Mouse (Mus musculus) MEL-GATA-1-ER (cell line): ENCODE results near the gene Sec14l2.

Source experiments
- DNase-seq: peaks from one replicate; pipeline ENCODE4 v3.0.0-alpha.2; 2012; ENCODE audit warnings: low read depth; ENCODE audit errors: extremely low read depth

Sec14l2 gene

GRCm38 (mm10) chr11:4122742-4123579 is at the start of gene Sec14l2:
Gene Sec14l2, minus strand, starts transcription at chr11:4123415.
- DNase-seq, result peak; percentile 83

DNA sequence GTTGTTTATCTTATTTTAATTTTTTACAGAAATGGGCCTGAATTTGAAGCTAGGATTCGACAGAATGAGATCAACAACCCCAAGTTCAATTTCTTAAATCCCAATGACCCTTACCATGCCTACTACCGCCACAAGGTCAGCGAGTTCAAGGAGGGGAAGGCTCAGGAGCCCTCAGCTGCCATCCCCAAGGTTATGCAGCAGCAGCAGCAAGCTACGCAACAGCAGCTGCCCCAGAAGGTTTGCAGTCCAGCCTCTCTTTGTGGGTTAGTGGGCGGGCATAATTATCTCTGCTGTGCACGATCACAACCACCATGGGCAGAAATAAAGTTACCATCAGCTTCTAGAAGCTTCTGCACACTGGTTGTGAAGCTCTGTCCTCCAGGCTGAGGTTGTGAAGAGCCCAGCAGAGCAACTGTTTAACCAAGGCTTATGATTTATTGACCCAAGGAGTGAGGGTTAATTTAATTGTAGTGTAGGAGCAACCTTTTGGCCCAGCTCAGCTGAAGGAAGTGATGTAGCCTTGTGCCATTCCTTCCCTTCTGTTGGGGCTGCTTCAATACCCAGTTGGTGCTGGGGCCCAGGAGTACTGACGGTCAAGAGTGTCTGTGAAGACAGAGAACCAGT is 43.4 kb upstream of the Sec14l2 start:
- no peak for DNase-seq

DNA sequence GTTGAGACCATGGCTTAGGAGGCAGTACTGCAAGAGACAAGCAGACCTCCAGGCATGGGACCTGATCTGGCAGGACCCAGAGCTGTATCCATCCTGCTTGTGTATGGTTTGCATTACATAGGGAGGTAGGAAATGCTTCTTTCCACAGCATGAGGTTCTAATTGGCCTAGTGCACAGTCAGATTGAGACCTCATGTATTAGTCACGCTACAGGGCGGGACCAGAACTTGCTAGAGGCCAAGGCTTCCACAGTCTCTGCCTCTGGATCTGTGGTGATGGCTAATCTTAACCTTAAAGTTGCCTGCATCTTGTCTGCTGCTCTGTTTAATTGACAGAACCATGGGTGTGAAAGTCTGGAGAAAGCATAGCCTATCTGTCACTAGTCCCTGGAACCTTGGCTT is 41.5 kb upstream of the Sec14l2 start:
- DNase-seq, result no peak

GRCm38 (mm10) chr11:4160758-4161480 is 37.7 kb upstream of the Sec14l2 start:
- DNase-seq, result peak; percentile 19

GRCm38 (mm10) chr11:4159808-4160708 is 36.8 kb upstream of the Sec14l2 start, which contains the start of the genes Ccdc157 and Sf3a1:
Gene Ccdc157, minus strand, starts transcription at chr11:4160293.
Gene Sf3a1, plus strand, starts transcription at chr11:4160350.
- DNase-seq, result peak; percentile 82

DNA sequence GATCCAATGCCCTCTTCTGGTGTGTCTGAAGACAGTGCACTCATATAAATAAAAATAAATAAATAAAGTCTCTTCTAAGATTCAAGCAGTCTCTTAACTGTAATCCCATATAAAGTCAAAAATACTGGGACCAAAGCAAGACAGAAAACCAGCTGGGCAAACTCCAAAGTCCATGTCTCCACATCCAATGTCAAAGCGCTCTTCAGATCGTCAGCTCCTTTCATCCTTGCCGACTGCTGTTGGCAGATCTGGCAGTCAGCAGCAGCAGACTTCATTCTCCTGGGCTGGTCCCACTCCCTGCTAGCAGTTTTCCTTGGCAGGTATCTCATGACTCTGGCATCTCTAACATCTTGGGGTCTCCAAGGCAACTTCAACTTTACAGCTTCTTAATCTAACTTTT is 35.5 kb upstream of the Sec14l2 start:
- no peak for DNase-seq

GRCm38 (mm10) chr11:4155641-4156040 is 32.4 kb upstream of the Sec14l2 start:
- no peak for DNase-seq

GRCm38 (mm10) chr11:4153694-4154093 is 30.5 kb upstream of the Sec14l2 start:
- no peak for DNase-seq

- no peak for DNase-seq
Measured at GRCm38 (mm10) chr11:4149886-4150285, 26.7 kb upstream of the Sec14l2 start.

GRCm38 (mm10) chr11:4148536-4149156 is 25.4 kb upstream of the Sec14l2 start:
- no peak for DNase-seq

- DNase-seq, result no peak
Measured at GRCm38 (mm10) chr11:4148120-4148519, 24.9 kb upstream of the Sec14l2 start.

DNA sequence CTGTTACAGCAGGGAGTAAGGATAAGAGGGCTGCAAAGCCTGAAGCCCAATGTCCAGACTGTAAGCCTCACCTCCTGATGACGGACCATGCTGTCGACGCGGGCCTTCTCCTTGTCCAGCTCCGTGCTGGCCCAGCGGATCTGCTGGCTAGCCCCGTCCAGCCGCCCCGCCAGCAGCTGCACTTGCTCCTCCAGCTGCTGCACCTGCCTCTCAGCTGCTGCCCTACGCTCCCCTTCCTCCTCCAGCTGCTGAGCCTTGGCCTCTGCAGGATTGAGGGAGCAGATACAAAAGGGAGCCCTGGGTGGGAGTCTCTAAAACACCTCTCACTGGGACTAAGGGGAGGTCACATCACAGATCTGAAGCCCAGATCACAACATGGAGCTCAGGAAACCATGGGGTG is 23.9 kb upstream of the Sec14l2 start:
- DNase-seq, result no peak

- no peak for DNase-seq
Measured at GRCm38 (mm10) chr11:4146381-4146780, 23.2 kb upstream of the Sec14l2 start.

DNA sequence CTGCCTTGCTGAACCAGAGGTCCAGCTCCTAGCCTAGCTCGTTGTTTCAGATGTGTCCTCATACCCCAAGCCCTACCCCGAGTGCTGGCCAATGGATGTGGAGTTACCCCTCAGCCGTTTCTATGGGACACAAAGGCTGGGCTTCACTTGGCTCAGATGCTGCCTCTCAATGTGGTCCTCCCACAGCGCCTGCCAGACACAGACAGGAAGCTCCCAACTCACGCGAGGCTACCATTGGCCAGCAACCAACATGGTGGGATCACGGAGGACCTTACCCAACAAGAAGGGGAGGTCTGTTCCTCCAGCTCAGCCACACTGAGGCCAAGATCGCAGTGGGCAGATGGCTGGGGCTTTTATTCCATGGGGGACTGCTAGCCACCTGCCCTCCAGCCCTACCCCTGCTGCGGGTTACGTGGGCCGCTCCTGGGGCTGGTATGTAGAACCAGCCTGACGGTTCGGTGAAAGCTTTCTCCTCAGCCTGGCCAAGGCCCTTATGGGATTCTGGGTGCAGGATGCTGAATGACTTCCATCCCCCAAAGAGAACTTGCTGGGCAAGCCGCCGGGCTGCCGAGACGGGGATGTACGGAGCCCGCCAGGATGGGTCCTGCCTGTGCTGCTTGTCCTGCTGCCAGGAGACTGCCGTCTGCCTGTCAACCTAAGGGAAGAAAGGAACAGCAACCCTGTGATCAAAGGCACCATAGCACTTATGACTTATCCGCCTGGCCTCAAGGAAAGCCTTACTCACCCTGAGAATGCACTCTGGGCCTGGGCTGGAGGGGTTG is 20.3 kb upstream of the Sec14l2 start:
- no peak for DNase-seq

GRCm38 (mm10) chr11:4142352-4142751 is 19.1 kb upstream of the Sec14l2 start:
- DNase-seq, result no peak

DNA sequence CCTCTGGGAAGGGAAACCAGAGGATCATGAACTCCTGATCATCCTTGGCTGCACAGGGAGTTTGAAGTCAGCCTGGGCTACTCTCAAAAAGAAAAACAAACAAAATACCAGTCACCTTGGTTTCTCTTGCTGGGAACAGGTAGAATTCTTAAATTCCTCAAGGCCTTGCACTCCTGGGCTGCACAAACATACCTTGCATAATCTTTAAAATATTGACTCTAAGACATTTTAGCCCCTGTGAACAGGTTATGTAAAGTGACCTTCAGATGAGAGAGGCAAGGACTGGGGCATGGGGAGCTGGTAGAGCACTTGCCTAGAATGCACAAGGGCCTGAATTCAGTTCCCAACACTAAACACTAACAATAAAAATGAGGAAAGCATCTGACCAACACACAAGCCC is 18.3 kb upstream of the Sec14l2 start:
- DNase-seq, result no peak

DNA sequence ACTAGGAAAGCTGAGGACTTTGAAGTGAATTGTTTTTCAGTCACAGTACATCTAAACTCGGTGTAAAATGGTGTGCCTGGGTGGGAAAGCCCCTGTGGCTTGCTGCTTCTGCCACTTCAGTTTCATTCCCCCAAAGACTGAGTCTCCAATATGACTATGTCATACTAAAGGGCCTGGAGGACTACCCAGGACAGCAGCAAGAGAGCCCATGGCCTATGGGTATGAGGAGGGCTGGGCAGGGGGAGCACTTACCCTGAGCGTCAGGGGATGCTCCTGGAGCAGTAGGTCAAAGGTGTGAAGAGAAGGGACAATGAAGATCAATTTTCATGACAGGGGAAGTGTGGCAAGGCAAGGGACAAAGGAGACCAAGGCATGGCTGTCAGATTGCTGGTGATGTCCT is 15.7 kb upstream of the Sec14l2 start:
- no peak for DNase-seq

DNA sequence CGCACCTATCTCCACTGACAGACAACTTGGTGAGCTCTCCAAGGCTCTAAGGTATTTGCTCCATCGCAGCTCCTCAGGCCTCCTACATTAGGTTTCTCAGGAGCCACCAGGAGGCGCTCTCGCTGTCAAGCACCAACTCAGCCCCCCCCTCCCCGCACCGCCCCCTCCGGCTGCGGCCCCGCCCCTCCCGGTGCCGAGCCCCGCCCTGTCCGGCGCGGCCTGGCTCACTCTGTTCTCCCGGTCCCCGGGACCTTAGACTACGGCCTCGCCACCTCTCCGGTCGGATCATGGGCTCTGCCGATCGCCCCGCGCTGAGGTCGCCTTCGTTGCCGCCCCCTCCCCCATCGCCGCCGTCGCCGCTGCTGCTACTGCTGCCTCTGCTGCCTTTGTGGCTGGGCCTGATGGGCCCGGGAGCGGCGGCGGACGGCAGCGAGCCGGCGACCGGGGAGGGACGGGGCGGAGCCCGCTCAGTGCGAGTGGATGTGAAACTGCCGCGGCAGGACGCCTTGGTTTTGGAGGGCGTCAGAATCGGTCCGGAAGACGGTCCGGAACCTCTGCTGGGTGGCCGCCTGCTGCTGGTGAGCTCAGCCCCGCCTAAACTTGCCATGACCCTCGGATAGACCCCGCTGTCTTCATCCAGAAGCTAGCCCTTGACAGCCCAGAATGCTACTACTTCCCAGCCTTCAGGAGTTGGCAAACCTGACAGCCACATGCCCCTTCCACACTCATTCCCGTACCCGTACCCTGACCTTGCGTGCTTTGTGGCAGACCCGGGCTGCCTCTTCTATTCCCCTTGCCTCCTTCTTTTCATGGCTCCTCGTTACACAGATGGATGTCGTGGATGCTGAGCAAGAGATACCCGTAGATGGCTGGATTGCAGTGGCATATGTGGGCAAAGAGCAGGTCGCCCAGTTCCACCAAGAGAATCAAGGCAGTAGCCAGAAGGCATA is 12.0 kb upstream of the Sec14l2 start, which contains the start of gene Rnf215:
Gene Rnf215, plus strand, starts transcription at position 217 of the 950 bp plus-strand sequence.
- peak; percentile 63 for DNase-seq

GRCm38 (mm10) chr11:4134400-4134799 is 11.2 kb upstream of the Sec14l2 start:
- DNase-seq, result no peak
